Mouse (Mus musculus): ENCODE results near the gene Spryd3. TPM values are rescaled to one million over a fixed set of nuclear protein-coding genes. Genes with fewer than 3 reads are reported as not detected.

Spryd3 gene
- polyA plus RNA-seq, 1 experiment: 152 TPM

DNA sequence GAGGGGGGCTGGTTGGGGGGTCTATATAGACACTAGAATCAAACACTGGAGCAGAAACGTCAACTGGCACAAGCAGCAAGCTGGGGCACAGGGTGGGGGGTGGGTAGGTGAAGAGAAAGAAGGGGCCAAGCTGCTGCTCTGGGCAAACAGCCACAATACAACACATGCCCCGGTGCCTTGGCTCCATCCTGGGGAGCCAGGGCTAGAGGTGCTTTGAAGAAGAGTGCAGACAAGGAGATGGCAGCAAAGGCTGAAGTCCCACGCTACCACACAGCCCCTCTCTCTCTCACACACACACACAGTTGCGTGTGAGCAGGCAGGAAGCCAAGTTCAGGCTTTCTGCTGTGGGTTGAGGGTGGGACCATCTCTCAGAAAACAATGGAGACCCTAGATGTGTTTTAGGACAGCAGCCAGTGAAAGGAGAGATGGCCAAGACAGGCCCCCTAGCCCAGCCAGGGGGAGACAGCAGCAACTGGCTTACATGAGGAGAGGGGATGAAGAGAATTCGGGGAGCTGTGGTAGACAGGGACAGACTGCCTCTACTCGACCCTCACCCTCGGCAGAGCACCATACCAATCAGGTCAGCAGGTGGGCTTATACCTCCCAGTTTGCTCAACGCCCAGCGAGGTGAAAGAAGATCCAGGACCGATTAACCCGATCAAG lies 19.1 kb downstream of the Spryd3 start:
- no peak overlapping the region for H3K4me3 ChIP-seq (ENCODE audit: insufficient read depth, low read length)
- H3K4me1 ChIP-seq (ENCODE audit: control insufficient read depth, insufficient read depth, low read length): no peaks in the 10 kb centered on the region
- TF ChIP-seq POLR2A (IDR thresholded peaks at IDR 0.05; ENCODE audit: extremely low read depth, insufficient read depth, low read length): no peak
- TF ChIP-seq CTCF (IDR thresholded peaks at IDR 0.05; ENCODE audit: extremely low read depth, insufficient read depth, low read length): no peak
- no peak overlapping the region for H3K27ac ChIP-seq (ENCODE audit: insufficient read depth, low read length)

DNA sequence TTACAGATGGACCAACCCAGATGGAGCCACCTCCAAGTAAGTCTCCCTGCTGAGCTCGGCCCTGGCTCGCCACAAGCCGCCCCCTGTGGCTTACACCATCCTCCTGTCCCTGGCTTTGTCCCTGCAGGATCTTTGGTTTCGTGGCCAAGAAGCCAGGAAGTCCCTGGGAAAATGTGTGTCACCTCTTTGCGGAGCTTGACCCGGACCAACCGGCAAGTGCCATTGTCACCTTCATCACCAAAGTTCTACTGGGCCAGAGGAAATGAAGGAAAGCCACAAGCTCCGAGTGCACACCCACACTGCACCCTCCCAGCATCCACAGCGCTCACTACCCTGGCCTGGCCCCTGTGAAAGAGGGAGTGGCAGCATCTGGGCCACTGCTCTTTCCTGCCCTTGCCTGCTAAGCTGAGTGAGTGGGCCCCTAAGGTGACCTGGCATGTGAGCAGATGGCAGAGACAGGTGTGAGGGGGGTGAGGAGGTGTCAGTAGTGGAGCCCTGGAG lies 20.3 kb downstream of the Spryd3 start:
- Histone ChIP-seq H3K27ac (ENCODE audit: insufficient read depth, low read length) (no peak overlapping the region), H3K4me1 (ENCODE audit: control insufficient read depth, insufficient read depth, low read length) (no peaks in the 10 kb centered on the region), H3K4me3 (ENCODE audit: insufficient read depth, low read length) (no peak overlapping the region)
- no peak for TF ChIP-seq CTCF (IDR thresholded peaks at IDR 0.05; ENCODE audit: extremely low read depth, insufficient read depth, low read length)
- no peak for TF ChIP-seq POLR2A (IDR thresholded peaks at IDR 0.05; ENCODE audit: extremely low read depth, insufficient read depth, low read length)

- Histone ChIP-seq H3K4me1 (ENCODE audit: control insufficient read depth, insufficient read depth, low read length) (no peaks in the 10 kb centered on the region), H3K4me3 (ENCODE audit: insufficient read depth, low read length) (no peak overlapping the region)
- TF ChIP-seq CTCF (IDR thresholded peaks at IDR 0.05; ENCODE audit: extremely low read depth, insufficient read depth, low read length) (no peak), POLR2A (IDR thresholded peaks at IDR 0.05; ENCODE audit: extremely low read depth, insufficient read depth, low read length) (no peak)
Observed at GRCm38 (mm10) chr15:102114651-102115260, 21.3 kb downstream of the Spryd3 start.

DNA sequence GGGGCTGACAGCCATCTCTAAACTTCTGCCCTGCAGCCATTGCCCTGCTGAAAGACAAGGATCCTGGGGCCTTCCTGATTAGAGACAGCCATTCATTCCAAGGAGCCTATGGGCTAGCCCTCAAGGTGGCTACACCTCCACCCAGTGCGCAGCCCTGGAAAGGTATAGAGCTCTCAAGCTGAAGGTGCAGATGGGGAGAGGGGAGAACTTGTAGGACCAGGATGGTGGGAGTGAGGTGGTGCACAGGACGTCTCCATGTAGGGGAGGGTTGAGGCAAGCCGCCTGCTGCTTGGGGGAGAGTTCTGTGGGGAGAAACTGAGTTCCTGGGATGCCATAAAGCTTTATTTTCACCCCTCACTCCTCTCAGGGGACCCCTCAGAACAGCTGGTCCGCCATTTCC lies 22.4 kb downstream of the Spryd3 start:
- no peak overlapping the region for H3K27ac ChIP-seq (ENCODE audit: insufficient read depth, low read length)
- no peaks in the 10 kb centered on the region for H3K4me1 ChIP-seq (ENCODE audit: control insufficient read depth, insufficient read depth, low read length)
- TF ChIP-seq POLR2A (IDR thresholded peaks at IDR 0.05; ENCODE audit: extremely low read depth, insufficient read depth, low read length) (no peak), CTCF (IDR thresholded peaks at IDR 0.05; ENCODE audit: extremely low read depth, insufficient read depth, low read length) (no peak)
- no peak overlapping the region for H3K4me3 ChIP-seq (ENCODE audit: insufficient read depth, low read length)

More at GRCm38 (mm10) chr15:102114651-102115260, 21.3 kb downstream of the Spryd3 start:
- H3K27ac ChIP-seq (ENCODE audit: insufficient read depth, low read length): no peak overlapping the region

DNA sequence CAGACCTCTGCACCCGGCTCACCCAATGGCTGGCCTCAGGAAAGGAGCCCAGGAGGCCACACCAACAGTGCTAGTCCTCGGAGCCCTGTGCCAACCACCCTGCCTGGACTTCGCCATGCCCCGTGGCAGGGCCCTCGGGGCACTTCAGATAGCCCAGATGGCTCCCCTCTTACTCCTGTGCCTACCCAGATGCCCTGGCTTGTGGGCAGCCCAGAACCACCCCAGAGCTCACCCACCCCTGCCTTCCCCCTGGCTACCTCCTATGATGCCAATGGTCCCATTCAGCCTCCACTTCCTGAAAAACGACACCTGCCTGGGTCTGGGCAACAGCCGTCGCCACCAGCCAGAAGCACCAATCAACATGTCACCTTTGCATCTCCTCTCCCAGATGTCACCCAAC lies 23.2 kb downstream of the Spryd3 start:
- TF ChIP-seq POLR2A (IDR thresholded peaks at IDR 0.05; ENCODE audit: extremely low read depth, insufficient read depth, low read length) (no peak), CTCF (IDR thresholded peaks at IDR 0.05; ENCODE audit: extremely low read depth, insufficient read depth, low read length) (no peak)
- Histone ChIP-seq H3K27ac (ENCODE audit: insufficient read depth, low read length) (no peak overlapping the region), H3K4me3 (ENCODE audit: insufficient read depth, low read length) (no peak overlapping the region), H3K4me1 (ENCODE audit: control insufficient read depth, insufficient read depth, low read length) (peaks cover under 1% of the 10 kb centered on the region; the same call in 1 of the 2 replicates)

DNA sequence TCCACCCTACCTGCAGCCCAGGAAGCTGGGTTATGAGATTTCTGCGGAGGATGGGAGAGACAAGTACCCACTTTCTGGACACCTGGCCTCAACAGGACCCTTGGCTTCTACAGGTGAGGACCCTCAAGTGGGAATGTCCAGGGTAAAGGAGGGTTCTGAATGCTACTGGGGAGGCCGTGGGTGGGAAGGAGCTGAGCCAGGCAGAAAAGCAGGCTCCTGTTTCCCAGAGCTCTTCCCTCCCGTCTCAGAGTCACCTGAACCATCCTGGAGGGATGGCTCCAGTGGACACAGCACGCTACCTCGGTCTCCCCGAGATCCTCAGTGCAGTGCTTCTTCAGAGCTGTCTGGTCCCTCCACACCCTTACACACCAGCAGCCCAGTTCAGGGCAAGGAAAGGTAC lies 23.9 kb downstream of the Spryd3 start:
- H3K4me1 ChIP-seq (ENCODE audit: control insufficient read depth, insufficient read depth, low read length): peaks cover 5% of the 10 kb centered on the region

GRCm38 (mm10) chr15:102111495-102111829 lies 24.6 kb downstream of the Spryd3 start:
- H3K4me1 ChIP-seq (ENCODE audit: control insufficient read depth, insufficient read depth, low read length): peaks cover 5% of the 10 kb centered on the region
- H3K4me3 ChIP-seq (ENCODE audit: insufficient read depth, low read length): no peak overlapping the region
- TF ChIP-seq POLR2A (IDR thresholded peaks at IDR 0.05; ENCODE audit: extremely low read depth, insufficient read depth, low read length): no peak
- TF ChIP-seq CTCF (IDR thresholded peaks at IDR 0.05; ENCODE audit: extremely low read depth, insufficient read depth, low read length): no peak
- H3K27ac ChIP-seq (ENCODE audit: insufficient read depth, low read length): no peak overlapping the region

More for the DNA sequence above, 23.9 kb downstream of the Spryd3 start:
- Histone ChIP-seq H3K27ac (ENCODE audit: insufficient read depth, low read length) (no peak overlapping the region), H3K4me3 (ENCODE audit: insufficient read depth, low read length) (no peak overlapping the region)
- TF ChIP-seq CTCF (IDR thresholded peaks at IDR 0.05; ENCODE audit: extremely low read depth, insufficient read depth, low read length) (no peak), POLR2A (IDR thresholded peaks at IDR 0.05; ENCODE audit: extremely low read depth, insufficient read depth, low read length) (no peak)

DNA sequence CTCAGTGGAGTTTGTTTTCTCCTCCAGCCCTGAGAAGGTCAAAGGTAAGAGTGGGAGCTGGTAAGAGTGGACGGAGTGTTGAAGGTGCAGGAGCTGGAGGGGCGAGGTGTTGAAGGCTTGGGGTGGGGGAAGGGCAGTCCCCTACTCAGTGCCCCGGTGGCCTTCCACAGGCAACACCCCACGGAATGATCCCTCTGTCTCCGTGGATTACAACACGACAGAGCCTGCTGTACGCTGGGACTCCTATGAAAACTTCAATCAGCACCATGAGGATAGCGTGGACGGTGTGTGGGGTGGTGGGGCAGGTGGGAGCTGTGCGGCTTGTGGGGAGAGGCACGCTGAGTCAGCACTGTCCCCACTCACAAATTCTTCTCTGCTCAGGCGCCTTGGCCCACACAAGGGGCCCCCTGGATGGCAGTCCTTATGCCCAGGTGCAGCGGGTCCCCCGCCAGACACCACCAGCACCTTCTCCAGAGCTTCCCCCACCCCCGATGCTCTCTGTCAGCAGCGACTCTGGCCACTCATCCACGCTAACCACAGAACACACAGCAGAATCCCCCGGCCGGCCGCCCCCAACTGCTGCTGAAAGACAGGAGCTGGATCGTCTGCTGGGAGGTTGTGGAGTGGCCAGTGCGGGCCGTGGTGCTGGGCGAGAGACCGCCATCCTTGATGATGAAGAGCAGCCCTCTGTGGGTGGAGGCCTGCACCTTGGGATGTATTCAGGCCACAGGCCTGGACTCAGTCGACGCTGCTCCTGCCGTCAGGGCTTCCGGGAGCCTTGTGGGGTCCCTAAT lies 25.1 kb downstream of the Spryd3 start:
- TF ChIP-seq POLR2A (IDR thresholded peaks at IDR 0.05; ENCODE audit: extremely low read depth, insufficient read depth, low read length) (no peak), CTCF (IDR thresholded peaks at IDR 0.05; ENCODE audit: extremely low read depth, insufficient read depth, low read length) (no peak)
- no peak overlapping the region for H3K27ac ChIP-seq (ENCODE audit: insufficient read depth, low read length)
- peaks cover 5% of the 10 kb centered on the region for H3K4me1 ChIP-seq (ENCODE audit: control insufficient read depth, insufficient read depth, low read length)
- no peak overlapping the region for H3K4me3 ChIP-seq (ENCODE audit: insufficient read depth, low read length)

DNA sequence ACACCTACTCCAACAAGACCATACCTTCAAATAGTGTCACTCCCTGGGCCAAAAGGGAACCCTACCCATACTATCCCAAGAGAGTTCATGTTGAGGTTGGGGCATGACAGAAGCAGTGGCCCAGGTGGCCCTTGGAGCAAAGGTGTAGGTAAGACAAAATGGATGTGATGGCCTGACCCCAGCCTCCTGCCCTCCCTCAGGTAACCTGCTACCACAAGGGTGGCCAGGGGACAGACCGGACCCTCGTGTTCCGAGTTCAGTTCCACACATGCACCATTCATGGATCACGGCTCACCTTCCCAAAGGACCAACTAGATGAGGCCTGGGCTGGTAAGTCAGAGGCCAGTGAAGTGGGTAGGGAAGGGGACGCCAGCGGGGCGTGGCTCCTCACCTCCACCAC lies 25.8 kb downstream of the Spryd3 start:
- TF ChIP-seq CTCF (IDR thresholded peaks at IDR 0.05; ENCODE audit: extremely low read depth, insufficient read depth, low read length): no peak
- no peak for TF ChIP-seq POLR2A (IDR thresholded peaks at IDR 0.05; ENCODE audit: extremely low read depth, insufficient read depth, low read length)
- H3K27ac ChIP-seq (ENCODE audit: insufficient read depth, low read length): no peak overlapping the region
- no peak overlapping the region for H3K4me3 ChIP-seq (ENCODE audit: insufficient read depth, low read length)
- peaks cover 5% of the 10 kb centered on the region for H3K4me1 ChIP-seq (ENCODE audit: control insufficient read depth, insufficient read depth, low read length)

Data from cortical plate, adult 2 months (tissue).